16 mouse cellular contexts compared by ENCODE assay signal in genomic region chr17:15152996-15153735, GRCm38 (mm10).
DNase-seq lines count a peak whose midpoint lies in the region; ATAC-seq and TF ChIP-seq lines count a peak whose summit lies in the region.
"Had no signal": no experiment of that assay in that cellular context is flagged by ENCODE, and none has a peak within 500 bp of the region (broad histone marks: within the 10 kb centered on the region; RNA-seq: fewer than 3 reads in every experiment).

No protein-coding gene starts in this region.

- H3K4me2 ChIP-seq in heart, embryonic 13.5 days, result no peak overlapping the region; the same call in 1 of the 2 replicates
- H3K4me2 ChIP-seq in kidney, postnatal 0 days (ENCODE audit: low read length), result no peak overlapping the region
- H3K4me2 ChIP-seq in intestine, postnatal 0 days (replicated peaks; ENCODE audit: low read depth), result no peak overlapping the region
- H3K4me2 ChIP-seq: embryonic facial prominence, embryonic 15.5 days; forebrain, embryonic 12.5 days; limb, embryonic 12.5 days had no signal

- H3K4me1 ChIP-seq in heart, embryonic 13.5 days, result peaks cover 18% of the 10 kb centered on the region
- peaks cover 3% of the 10 kb centered on the region; the same call in 1 of the 2 replicates for H3K4me1 ChIP-seq in liver, adult 2 months (ENCODE audit: control insufficient read depth, insufficient read depth, low read length)
- no peaks in the 10 kb centered on the region for H3K4me1 ChIP-seq in kidney, postnatal 0 days (replicated peaks; ENCODE audit: insufficient read depth, low read length)
- no peaks in the 10 kb centered on the region for H3K4me1 ChIP-seq in intestine, postnatal 0 days (replicated peaks; ENCODE audit: control insufficient read depth, insufficient read depth, low read length)
- H3K4me1 ChIP-seq: embryonic facial prominence, embryonic 15.5 days; forebrain, embryonic 12.5 days had no signal

- no peak for TF ChIP-seq POLR2A in liver, adult 2 months (IDR thresholded peaks at IDR 0.05; ENCODE audit: extremely low read depth, insufficient read depth, low read length)

- no peak for TF ChIP-seq CTCF in liver, adult 2 months (IDR thresholded peaks at IDR 0.05; ENCODE audit: low read depth, low read length)
- TF ChIP-seq CTCF in kidney, postnatal 0 days (IDR thresholded peaks at IDR 0.05; ENCODE audit: low read depth), result no peak
- no peak for TF ChIP-seq CTCF in intestine, postnatal 0 days (IDR thresholded peaks at IDR 0.05; ENCODE audit: low read depth)

- H3K27ac ChIP-seq in heart, embryonic 13.5 days (replicated peaks), result peak overlapping the region; percentile 63
- H3K27ac ChIP-seq in liver, adult 2 months (replicated peaks; ENCODE audit: insufficient read depth, low read depth, low read length), result no peak overlapping the region
- no peak overlapping the region for H3K27ac ChIP-seq in kidney, postnatal 0 days
- H3K27ac ChIP-seq in intestine, postnatal 0 days (ENCODE audit: low read depth, low read length), result no peak overlapping the region
- H3K27ac ChIP-seq: embryonic facial prominence, embryonic 15.5 days; forebrain, embryonic 12.5 days; gastrocnemius, adult 2 months; hindbrain, postnatal 0 days; limb, embryonic 12.5 days; macrophage had no signal

- 0 out of 2 replicates have a peak, but pooled peaks cover 2% of the 10 kb centered on the region for H3K27me3 ChIP-seq in heart, embryonic 13.5 days (replicated peaks)
- no peaks in the 10 kb centered on the region for H3K27me3 ChIP-seq in liver, adult 2 months (ENCODE audit: control insufficient read depth, insufficient read depth, low read length)
- H3K27me3 ChIP-seq in kidney, postnatal 0 days (ENCODE audit: insufficient read depth, low read length), result no peaks in the 10 kb centered on the region
- H3K27me3 ChIP-seq in intestine, postnatal 0 days (replicated peaks; ENCODE audit: control insufficient read depth, insufficient read depth, low read length), result no peaks in the 10 kb centered on the region
- H3K27me3 ChIP-seq: embryonic facial prominence, embryonic 15.5 days; forebrain, embryonic 12.5 days; limb, embryonic 12.5 days had no signal

- no peak overlapping the region for H3K4me3 ChIP-seq in heart, embryonic 13.5 days
- no peak overlapping the region for H3K4me3 ChIP-seq in liver, adult 2 months (ENCODE audit: insufficient read depth, low read depth, low read length)
- H3K4me3 ChIP-seq in kidney, postnatal 0 days (replicated peaks; ENCODE audit: low read depth, low read length), result no peak overlapping the region
- no peak overlapping the region for H3K4me3 ChIP-seq in intestine, postnatal 0 days (ENCODE audit: low read depth, low read length)
- H3K4me3 ChIP-seq: embryonic facial prominence, embryonic 15.5 days; forebrain, embryonic 12.5 days; gastrocnemius, adult 2 months; limb, embryonic 12.5 days had no signal

- H3K79me2 ChIP-seq in liver, adult 2 months (ENCODE audit: control insufficient read depth, insufficient read depth, low read length), result no peaks in the 10 kb centered on the region

- ATAC-seq in heart, embryonic 13.5 days (ENCODE audit: extremely low read depth, insufficient number of reproducible peaks, low FRiP score, low TSS enrichment), result peak; percentile 54; the same call in 1 of the 2 replicates
- ATAC-seq in kidney, postnatal 0 days (replicated peaks; ENCODE audit: low FRiP score, low read depth), result 0 out of 2 replicates have a peak, but pooled peaks have one; percentile 17
- ATAC-seq in intestine, postnatal 0 days, result no peak
- ATAC-seq: hindbrain, postnatal 0 days; midbrain, embryonic 16.5 days had no signal

- intact Hi-C loops in heart, postnatal 25 days (cut with DNase I), result no loop called here
- intact Hi-C loops in left cerebral cortex, postnatal 36 days (cut with DNase I), result no loop called here

- WGBS in heart, embryonic 13.5 days, result 53% methylated on average over 7 of the region's 7 CpGs
- 60% methylated on average over 7 of the region's 7 CpGs for WGBS in liver, adult 2 months
- 41% methylated on average over 7 of the region's 7 CpGs for WGBS in kidney, postnatal 0 days
- WGBS in intestine, postnatal 0 days, result 57% methylated on average over 7 of the region's 7 CpGs

- H3K9ac ChIP-seq in heart, embryonic 13.5 days, result no peak overlapping the region
- no peak overlapping the region for H3K9ac ChIP-seq in liver, adult 2 months (ENCODE audit: low read depth, low read length)
- H3K9ac ChIP-seq in kidney, postnatal 0 days (ENCODE audit: low read depth, low read length), result no peak overlapping the region
- H3K9ac ChIP-seq in intestine, postnatal 0 days (ENCODE audit: low read depth, low read length), result no peak overlapping the region
- H3K9ac ChIP-seq: embryonic facial prominence, embryonic 15.5 days; forebrain, embryonic 12.5 days; limb, embryonic 12.5 days had no signal

- no peaks in the 10 kb centered on the region for H3K9me3 ChIP-seq in heart, embryonic 13.5 days
- no peaks in the 10 kb centered on the region for H3K9me3 ChIP-seq in kidney, postnatal 0 days (replicated peaks; ENCODE audit: low read length)
- H3K9me3 ChIP-seq in intestine, postnatal 0 days (ENCODE audit: control insufficient read depth), result no peaks in the 10 kb centered on the region
- H3K9me3 ChIP-seq: embryonic facial prominence, embryonic 15.5 days; forebrain, embryonic 12.5 days; limb, embryonic 12.5 days had no signal

- H3K36me3 ChIP-seq in heart, embryonic 13.5 days, result no peaks in the 10 kb centered on the region
- no peaks in the 10 kb centered on the region for H3K36me3 ChIP-seq in liver, adult 2 months (ENCODE audit: control insufficient read depth, insufficient read depth, low read length)
- no peaks in the 10 kb centered on the region for H3K36me3 ChIP-seq in kidney, postnatal 0 days (ENCODE audit: insufficient read depth, low read length)
- H3K36me3 ChIP-seq in intestine, postnatal 0 days (ENCODE audit: control insufficient read depth, insufficient read depth), result no peaks in the 10 kb centered on the region
- H3K36me3 ChIP-seq: embryonic facial prominence, embryonic 15.5 days; forebrain, embryonic 12.5 days; limb, embryonic 12.5 days had no signal

- no peak for DNase-seq in heart, postnatal 25 days (ENCODE audit: low spot score)
- DNase-seq in liver, adult 2 months (ENCODE audit: extremely low read depth, low read depth, low spot score), result peak; percentile 23
- no peak for DNase-seq in liver
- DNase-seq in kidney, postnatal 0 days (ENCODE audit: low spot score), result peak; percentile 33
- peak; percentile 35 for DNase-seq in lung, postnatal 10 days
- DNase-seq in left cerebral cortex, postnatal 36 days (ENCODE audit: low spot score in 2 of 2), result no peak
- DNase-seq: cerebellum, adult 18-20 months; gastrocnemius, adult 2 months had no signal

Comparison
In these comparisons a context has a peak if more than half of its experiments do, and no peak if none do; other contexts are left out.
1. DNase-seq: peak in liver, adult 2 months (single experiment), kidney, postnatal 0 days (single experiment) and lung, postnatal 10 days (single experiment); none in heart, postnatal 25 days (single experiment), liver (single experiment) and left cerebral cortex, postnatal 36 days (0 of 2).